Mouse (Mus musculus) cortical plate, adult 2 months (tissue): ENCODE measurements around the gene Tmem52.

ENCODE experiments used
- CTCF ChIP-seq: fragments of 200-500 bp; IDR thresholded peaks from 2 replicates; pipeline ENCODE4 v1.5.1; 2011; ENCODE audit warnings: mild to moderate bottlenecking, control low read depth, low read length; ENCODE audit not compliant: insufficient read depth; ENCODE audit errors: extremely low read depth
- POLR2A ChIP-seq: fragments of 200-500 bp; IDR thresholded peaks from 2 replicates; pipeline ENCODE4 v1.6.1; 2011; ENCODE audit warnings: mild to moderate bottlenecking, low read length, control low read depth; ENCODE audit not compliant: insufficient read depth; ENCODE audit errors: extremely low read depth

- TF ChIP-seq POLR2A (no peak), CTCF (no peak)
Measured at GRCm38 (mm10) chr4:155508614-155509013, 39.7 kb downstream of the Tmem52 start.
